Mouse (Mus musculus) G1E (cell line): Measurements from ENCODE around the gene Pask.

Source experiments
- CTCF ChIP-seq: IDR thresholded peaks from 2 replicates; pipeline ENCODE4 v1.5.1; 2012; ENCODE audit warnings: low read depth, low read length, inconsistent platforms, mixed read lengths
- TAL1 ChIP-seq: conservative IDR thresholded peaks from 2 replicates; pipeline ENCODE4 v1.6.1; 2012; ENCODE audit warnings: low read depth, low read length, inconsistent platforms, mixed read lengths

- TF ChIP-seq CTCF: no peak
- TF ChIP-seq TAL1: no peak
Observed at GRCm38 (mm10) chr1:93352724-93353123, 9.4 kb upstream of the Pask start.
